Mouse (Mus musculus): ENCODE measurements around the gene Ccdc121.
"Not testable (repeated sequence)": the region's sequence is repeated elsewhere in the genome, so short reads cannot be mapped to it uniquely, and the experiment has no call there.

Gene Ccdc121

DNA sequence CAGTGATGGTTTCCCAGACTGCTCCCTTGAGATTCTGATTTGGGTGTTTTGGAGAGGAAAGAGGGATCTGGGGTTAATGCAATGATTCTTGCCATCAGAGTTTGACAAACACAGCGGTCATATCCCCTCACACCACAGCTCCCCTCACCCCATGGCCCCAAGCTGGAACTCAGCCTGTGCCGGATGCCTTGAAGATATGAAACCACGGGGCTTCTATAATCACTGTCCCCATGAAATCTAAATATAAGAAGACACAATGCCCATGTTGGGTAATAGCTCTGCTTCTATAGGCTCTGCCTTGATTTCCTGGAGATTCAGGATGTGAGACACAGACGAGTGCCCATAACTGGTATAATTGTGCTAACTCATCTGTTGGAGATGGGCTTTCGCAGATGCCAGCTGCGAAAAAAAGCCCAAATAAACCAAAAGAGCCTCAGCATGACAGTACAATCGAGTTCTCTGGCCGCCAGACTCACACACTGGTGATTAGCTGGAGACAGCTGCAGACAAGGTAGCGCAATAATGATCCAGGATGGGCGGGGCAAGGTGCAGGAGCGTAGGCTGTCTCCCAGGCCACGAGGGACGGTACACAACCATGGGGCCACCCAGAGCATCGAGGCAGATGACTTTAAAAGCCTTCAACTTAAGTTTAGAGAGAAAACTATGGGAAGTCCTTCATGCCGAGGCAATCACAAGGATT lies 1.3 kb upstream of the Ccdc121 start:
- no peak for DNase-seq (ENCODE audit: low spot score)

GRCm38 (mm10) chr1:181510855-181511254 lies 396 bp downstream of the Ccdc121 start:
- not testable (repeated sequence) for DNase-seq (ENCODE audit: low spot score)

GRCm38 (mm10) chr1:181505367-181505766 lies 5.9 kb downstream of the Ccdc121 start:
- no peak for DNase-seq (ENCODE audit: low spot score)

GRCm38 (mm10) chr1:181503471-181503870 lies 7.8 kb downstream of the Ccdc121 start:
- DNase-seq (ENCODE audit: low spot score): no peak

DNA sequence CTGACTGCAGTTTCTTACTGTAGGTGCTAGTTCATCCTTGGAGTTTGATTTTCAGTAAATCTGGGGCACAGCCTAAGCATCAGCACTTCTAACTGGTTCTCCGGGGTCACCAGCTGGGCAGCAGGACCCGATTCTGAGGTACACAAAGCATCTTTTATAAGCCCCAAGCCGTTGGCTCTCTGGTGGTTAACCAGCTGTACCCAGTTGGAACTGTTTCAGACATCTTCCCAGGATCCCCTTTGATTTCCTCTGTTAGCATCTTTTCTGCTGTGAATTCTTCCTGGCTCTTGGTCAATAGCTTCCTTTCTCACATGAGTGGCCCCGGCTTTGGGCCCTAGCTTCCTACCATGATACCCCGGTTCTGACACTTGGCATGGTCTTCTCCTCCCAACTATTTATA lies 26.6 kb downstream of the Ccdc121 start:
- no peak for DNase-seq (ENCODE audit: low spot score)

GRCm38 (mm10) chr1:181476557-181476956 lies 34.7 kb downstream of the Ccdc121 start:
- no peak for DNase-seq (ENCODE audit: low spot score)

DNA sequence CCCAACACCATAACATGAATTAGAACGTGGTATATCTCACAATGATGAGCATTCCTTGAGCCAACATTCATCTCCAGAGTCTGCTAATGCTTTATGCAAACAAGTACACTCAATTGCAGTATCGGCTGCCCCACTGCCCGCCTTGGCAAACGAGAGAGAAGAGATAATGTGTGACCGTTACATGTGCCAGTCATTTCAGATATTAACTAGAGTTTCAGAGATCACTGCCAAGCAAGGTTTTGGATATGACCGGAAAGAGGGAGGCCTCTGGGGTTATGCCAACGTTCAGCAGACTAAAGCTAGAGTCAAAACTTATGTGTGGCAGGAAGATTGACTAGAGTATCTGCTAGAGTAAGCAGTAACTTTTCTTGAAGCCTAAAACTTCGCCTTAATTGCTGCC lies 35.1 kb downstream of the Ccdc121 start:
- no peak for DNase-seq (ENCODE audit: low spot score)

- no peak for DNase-seq (ENCODE audit: low spot score)
Observed at GRCm38 (mm10) chr1:181469415-181469814, 41.8 kb downstream of the Ccdc121 start.

DNA sequence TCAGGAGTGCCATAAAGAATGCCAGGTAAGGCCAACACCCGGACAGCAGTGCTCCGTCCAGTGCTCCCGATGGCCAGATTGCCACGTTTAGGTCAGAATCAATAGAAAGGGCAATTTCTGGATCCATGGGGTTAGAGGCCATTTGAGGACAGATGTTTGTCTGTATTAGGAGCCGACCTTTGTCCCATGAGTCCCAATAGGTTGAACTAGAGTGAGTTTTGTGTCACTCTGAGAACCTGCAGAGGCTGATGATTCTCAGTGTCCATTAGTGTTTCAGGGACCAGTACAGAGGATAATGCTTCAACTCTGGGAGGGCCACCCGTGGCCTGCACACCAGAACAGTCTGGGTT lies 44.0 kb downstream of the Ccdc121 start:
- DNase-seq (ENCODE audit: low spot score): no peak

DNA sequence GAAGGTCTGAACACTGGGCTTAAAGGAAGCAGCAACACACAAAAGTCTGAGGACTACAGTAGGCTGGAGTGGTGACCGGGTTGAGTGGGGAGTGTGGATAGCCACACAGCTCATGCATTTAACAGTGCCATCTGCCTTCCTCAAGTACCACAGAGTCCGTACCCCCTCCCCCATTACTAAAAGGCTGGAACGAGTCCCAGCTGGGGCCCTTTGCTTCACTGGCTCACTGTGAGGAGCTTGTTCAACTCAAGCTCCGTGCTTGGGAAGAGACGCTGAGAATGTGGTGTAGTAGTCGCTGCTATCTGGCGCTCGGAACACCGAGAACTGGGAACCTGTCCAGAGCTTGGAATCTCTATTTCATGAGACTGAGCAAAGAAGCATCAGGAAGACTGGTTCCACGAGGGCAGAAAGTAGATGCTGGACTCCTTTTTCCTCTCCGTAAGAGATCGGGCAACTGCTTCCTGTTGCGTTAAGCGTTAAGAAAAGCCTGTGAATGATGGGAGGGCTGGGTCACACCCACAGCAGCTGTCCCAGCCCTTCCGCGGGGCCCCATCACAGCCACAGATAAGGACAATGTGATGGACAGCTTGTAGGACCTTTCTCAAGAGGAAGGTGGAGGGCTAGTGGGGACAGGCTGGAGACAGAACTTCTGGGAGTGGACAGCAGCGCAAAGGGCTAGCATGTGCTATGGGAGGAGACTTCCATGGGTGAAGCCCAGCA lies 44.5 kb downstream of the Ccdc121 start:
- DNase-seq (ENCODE audit: low spot score): no peak

DNA sequence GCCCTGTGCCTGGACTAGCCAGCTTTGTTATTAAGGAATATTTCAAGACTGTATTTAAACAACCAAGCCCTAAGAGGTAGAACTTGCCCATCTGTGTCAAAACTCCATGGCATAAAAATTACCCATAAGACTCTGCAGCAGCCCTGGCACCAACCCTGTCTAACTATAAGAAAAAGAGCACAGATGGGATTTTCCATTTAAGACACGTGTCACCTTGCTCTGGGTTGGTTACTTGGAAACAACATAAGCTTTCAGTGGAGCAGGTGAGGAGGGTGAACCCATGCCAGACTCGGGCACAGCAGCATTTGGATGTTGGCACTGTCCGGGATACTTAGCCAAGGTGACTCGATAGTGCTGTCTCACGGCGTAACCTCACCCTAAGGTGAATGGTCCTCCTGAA lies 45.2 kb downstream of the Ccdc121 start:
- DNase-seq (ENCODE audit: low spot score): no peak

DNA sequence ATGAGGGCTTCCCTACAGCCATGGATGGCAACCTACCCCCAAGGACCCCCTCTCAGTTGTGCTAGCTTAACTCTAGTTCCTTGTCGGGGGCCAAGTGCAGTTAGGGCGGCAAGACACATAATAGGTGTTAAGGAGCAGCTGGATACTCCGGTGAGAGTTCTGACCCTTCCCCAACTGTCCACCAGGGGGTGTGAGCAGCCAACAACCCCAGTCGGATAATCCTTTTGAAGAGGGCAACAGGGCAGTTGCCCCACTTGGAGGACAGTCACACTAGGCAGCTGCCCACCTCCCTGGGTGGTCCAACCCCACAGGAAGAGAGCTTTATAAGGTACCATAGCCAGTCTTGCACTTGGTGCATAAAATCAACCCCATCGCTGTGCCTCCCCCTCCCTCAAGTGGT lies 46.2 kb downstream of the Ccdc121 start:
- no peak for DNase-seq (ENCODE audit: low spot score)

GRCm38 (mm10) chr1:181462906-181463179 lies 48.4 kb downstream of the Ccdc121 start:
- DNase-seq (ENCODE audit: low spot score): no peak

DNA sequence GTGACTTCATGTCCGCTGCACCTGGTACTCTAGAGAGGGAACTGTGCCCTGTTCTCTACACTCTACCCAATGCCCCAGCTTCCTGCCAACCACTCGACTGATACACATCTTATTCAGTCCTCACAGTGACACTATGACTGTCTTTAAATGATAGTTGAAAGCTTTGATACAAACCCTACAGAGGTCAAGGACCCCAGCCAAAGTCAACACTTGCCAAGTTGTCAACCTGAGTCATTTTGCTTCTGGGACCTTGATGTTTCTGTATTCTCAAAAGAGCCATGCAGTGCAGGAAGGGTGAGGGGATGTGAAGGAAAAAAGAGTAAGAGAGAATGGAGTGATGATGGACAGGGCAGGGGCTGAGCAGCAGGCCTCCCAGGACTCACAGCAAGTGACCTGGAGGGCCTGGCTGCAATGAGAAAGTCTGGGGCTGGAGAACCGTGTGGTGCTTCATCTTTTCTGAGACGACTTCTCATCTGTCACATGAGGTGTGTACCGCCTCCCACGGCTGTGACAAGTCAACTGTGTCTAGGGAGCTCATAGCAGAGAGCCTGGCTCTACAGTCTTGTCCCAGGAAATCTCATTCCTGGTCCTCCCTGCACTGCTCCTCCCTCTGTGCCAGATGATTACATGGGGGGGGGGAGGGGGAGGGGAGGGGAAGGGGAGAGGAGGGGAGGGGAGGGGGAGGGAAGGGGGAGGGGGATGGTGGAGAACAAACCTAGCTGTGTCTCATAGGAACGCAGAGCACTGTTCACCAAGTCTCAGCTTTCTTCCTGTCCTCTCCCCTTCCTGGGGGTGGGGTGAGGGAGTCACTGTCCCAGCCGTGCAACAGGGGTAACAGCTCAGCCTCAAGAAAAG lies 49.0 kb downstream of the Ccdc121 start:
- DNase-seq (ENCODE audit: low spot score): no peak

DNA sequence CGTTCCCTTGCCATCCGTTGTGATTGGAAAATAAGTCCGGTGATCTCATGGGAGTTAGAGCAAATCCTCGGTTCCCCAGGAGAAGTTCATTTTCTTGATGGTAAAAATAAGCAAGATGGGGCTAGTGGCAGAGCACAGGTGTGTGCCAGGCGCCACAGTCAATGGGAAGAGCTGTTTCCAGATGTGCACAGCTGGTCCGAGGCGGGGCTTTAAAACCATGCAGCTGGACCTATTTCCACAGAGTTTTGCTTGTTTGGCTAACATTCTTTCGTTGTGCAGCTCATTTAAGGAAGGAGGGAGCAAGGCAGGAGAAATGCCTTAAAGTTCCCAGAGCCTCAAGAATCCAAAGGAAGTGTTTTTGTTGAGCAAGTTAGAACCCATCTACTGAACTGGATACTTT lies 49.8 kb downstream of the Ccdc121 start:
- no peak for DNase-seq (ENCODE audit: low spot score)

DNA sequence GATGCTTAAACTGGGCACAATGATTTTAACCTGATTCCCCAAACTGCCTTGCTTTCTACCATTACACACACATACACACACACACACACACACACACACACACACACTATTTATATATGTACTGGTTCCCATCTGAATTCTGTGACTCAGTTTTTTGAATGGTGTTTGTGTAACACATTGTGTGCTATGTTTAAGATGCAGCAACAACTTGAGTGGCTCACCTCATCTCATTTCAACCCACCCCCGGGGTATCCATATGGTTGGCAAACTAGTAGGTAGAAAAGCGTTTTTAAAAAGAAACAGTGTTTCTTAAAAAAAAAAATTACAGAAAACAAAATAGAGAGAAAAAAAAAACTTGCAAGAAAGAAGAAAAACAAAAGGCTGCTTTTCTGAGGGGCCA lies 51.0 kb downstream of the Ccdc121 start:
- DNase-seq (ENCODE audit: low spot score): no peak
